Mouse (Mus musculus) CH12.LX (cell line): Measurements from ENCODE around the gene Cd7. TPM values are rescaled to one million over a fixed set of nuclear protein-coding genes. Genes with fewer than 3 reads are reported as not detected.

Source experiments
- DNase-seq: peaks from one replicate; pipeline ENCODE4 v3.0.0-alpha.2; 2013; ENCODE audit errors: extremely low read depth
- H3K27ac ChIP-seq: 2 replicates; pipeline ENCODE4 v1.5.1; 2012; ENCODE audit warnings: low read depth, mild to moderate bottlenecking, control low read depth, moderate library complexity; ENCODE audit not compliant: insufficient read depth
- H3K27me3 ChIP-seq: replicated peaks from 2 replicates; pipeline ENCODE3; 2012; ENCODE audit warnings: inconsistent platforms
- H3K36me3 ChIP-seq, 2 experiments: replicated peaks in 1 of 2; 2 replicates each; pipeline versions ENCODE3 to v1.6.1; 2012; ENCODE audit warnings: inconsistent platforms in 1 of 2, low read length in 1 of 2, mild to moderate bottlenecking in 1 of 2, mixed read lengths in 1 of 2, moderate library complexity in 1 of 2; ENCODE audit not compliant: control insufficient read depth in 1 of 2, insufficient read depth in 1 of 2
- H3K4me1 ChIP-seq, 2 experiments: 2 replicates each; pipeline ENCODE4 v1.6.1; 2012; ENCODE audit warnings: inconsistent platforms in 1 of 2, moderate library complexity in 1 of 2; ENCODE audit not compliant: insufficient read depth in 2 of 2, control insufficient read depth in 1 of 2
- H3K4me2 ChIP-seq: 2 replicates; pipeline ENCODE4 v1.6.1; 2012; ENCODE audit warnings: low read depth, mild to moderate bottlenecking, control low read depth; ENCODE audit not compliant: poor library complexity, insufficient read depth, severe bottlenecking
- H3K4me3 ChIP-seq, 3 experiments: fragments of 150-350 bp in 1 of 3; sonication (generic) in 1 of 3; replicated peaks in 1 of 3; 2 replicates each; pipeline versions ENCODE3 to v1.5.1; 2011 to 2012; ENCODE audit warnings: low read depth in 2 of 3, low read length in 2 of 3, mild to moderate bottlenecking in 2 of 3, moderate library complexity in 2 of 3, control low read depth in 1 of 3, improper control_type of control experiment in 1 of 3, inconsistent platforms in 1 of 3, mixed read lengths in 1 of 3; ENCODE audit not compliant: poor library complexity in 1 of 3
- H3K79me2 ChIP-seq: replicated peaks from 2 replicates; pipeline ENCODE4 v1.6.1; 2012; ENCODE audit warnings: mild to moderate bottlenecking, moderate library complexity; ENCODE audit not compliant: control insufficient read depth, poor library complexity, insufficient read depth, severe bottlenecking; ENCODE audit errors: extremely low read depth
- H3K9ac ChIP-seq: 2 replicates; pipeline ENCODE4 v1.6.1; 2012; ENCODE audit warnings: low read depth, mild to moderate bottlenecking, control low read depth, moderate library complexity; ENCODE audit not compliant: insufficient read depth
- H3K9me3 ChIP-seq: replicated peaks from 2 replicates; pipeline ENCODE3; 2012; ENCODE audit warnings: low read length, inconsistent platforms, mixed read lengths
- BHLHE40 ChIP-seq: IDR thresholded peaks from 2 replicates; pipeline ENCODE4 v1.6.1; 2011; ENCODE audit warnings: mild to moderate bottlenecking, low read depth, low read length, improper control_type of control experiment
- CTCF ChIP-seq, 2 experiments: IDR thresholded peaks in 1 of 2; conservative IDR thresholded peaks in 1 of 2; 2 replicates each; pipeline ENCODE4 v1.5.1; 2011 to 2012; ENCODE audit warnings: low read depth in 2 of 2, low read length in 2 of 2, improper control_type of control experiment in 1 of 2, inconsistent platforms in 1 of 2, mild to moderate bottlenecking in 1 of 2, moderate library complexity in 1 of 2
- E2F4 ChIP-seq: IDR thresholded peaks from 2 replicates; pipeline ENCODE4 v1.6.1; 2011; ENCODE audit warnings: low read depth, low read length, improper control_type of control experiment; ENCODE audit not compliant: insufficient replicate concordance
- ELF1 ChIP-seq: IDR thresholded peaks from 2 replicates; pipeline ENCODE4 v1.6.1; 2014; ENCODE audit warnings: low read depth, mild to moderate bottlenecking, inconsistent platforms, low read length, improper control_type of control experiment
- EP300 ChIP-seq: IDR thresholded peaks from 2 replicates; pipeline ENCODE4 v1.6.1; 2011; ENCODE audit warnings: low read length, improper control_type of control experiment
- ETS1 ChIP-seq: conservative IDR thresholded peaks from 2 replicates; pipeline ENCODE4 v1.6.1; 2012; ENCODE audit warnings: low read depth, mild to moderate bottlenecking, inconsistent platforms, low read length, improper control_type of control experiment, moderate library complexity
- GABPA ChIP-seq: IDR thresholded peaks from 2 replicates; pipeline ENCODE4 v1.6.1; 2012; ENCODE audit warnings: low read depth, low read length, improper control_type of control experiment, inconsistent platforms; ENCODE audit not compliant: insufficient replicate concordance
- HCFC1 ChIP-seq: IDR thresholded peaks from 2 replicates; pipeline ENCODE4 v1.6.1; 2012; ENCODE audit warnings: low read depth, mild to moderate bottlenecking, inconsistent platforms, low read length, improper control_type of control experiment
- IRF4 ChIP-seq: IDR thresholded peaks from 2 replicates; pipeline ENCODE4 v1.6.1; 2014; ENCODE audit warnings: low read depth, mild to moderate bottlenecking, inconsistent platforms, low read length, improper control_type of control experiment
- MAFK ChIP-seq: IDR thresholded peaks from 2 replicates; pipeline ENCODE4 v1.6.1; 2011; ENCODE audit warnings: low read length, improper control_type of control experiment; ENCODE audit not compliant: insufficient replicate concordance
- MAX ChIP-seq: IDR thresholded peaks from 2 replicates; pipeline ENCODE4 v1.6.1; 2011; ENCODE audit warnings: low read length, improper control_type of control experiment
- MAZ ChIP-seq: IDR thresholded peaks from 2 replicates; pipeline ENCODE4 v1.6.1; 2012; ENCODE audit warnings: low read depth, mild to moderate bottlenecking, inconsistent platforms, low read length, improper control_type of control experiment, moderate library complexity
- MEF2A ChIP-seq: IDR thresholded peaks from 2 replicates; pipeline ENCODE4 v1.6.1; 2014; ENCODE audit warnings: low read depth, mild to moderate bottlenecking, inconsistent platforms, low read length, improper control_type of control experiment, borderline replicate concordance
- MXI1 ChIP-seq: IDR thresholded peaks from 2 replicates; pipeline ENCODE4 v1.6.1; 2011; ENCODE audit warnings: mild to moderate bottlenecking, low read depth, low read length, improper control_type of control experiment
- MYC ChIP-seq: IDR thresholded peaks from 2 replicates; pipeline ENCODE4 v1.6.1; 2011; ENCODE audit warnings: low read depth, mild to moderate bottlenecking, improper control_type of control experiment, low read length
- NELFE ChIP-seq: IDR thresholded peaks from 2 replicates; pipeline ENCODE4 v1.6.1; 2011; ENCODE audit warnings: low read depth, low read length, improper control_type of control experiment
- PAX5 ChIP-seq: IDR thresholded peaks from 2 replicates; pipeline ENCODE4 v1.6.1; 2012; ENCODE audit warnings: low read length, inconsistent platforms, mixed read lengths
- POLR2A ChIP-seq: IDR thresholded peaks from 2 replicates; pipeline ENCODE4 v1.6.1; 2011; ENCODE audit warnings: low read depth, mild to moderate bottlenecking, improper control_type of control experiment, low read length
- POLR2AphosphoS2 ChIP-seq: IDR thresholded peaks from 2 replicates; pipeline ENCODE4 v1.6.1; 2011; ENCODE audit warnings: low read depth, low read length, improper control_type of control experiment
- RAD21 ChIP-seq: IDR thresholded peaks from 2 replicates; pipeline ENCODE4 v1.6.1; 2011; ENCODE audit warnings: low read depth, mild to moderate bottlenecking, low read length, improper control_type of control experiment, moderate library complexity
- RCOR1 ChIP-seq: conservative IDR thresholded peaks from 2 replicates; pipeline ENCODE4 v1.6.1; 2012; ENCODE audit warnings: low read depth, mild to moderate bottlenecking, inconsistent platforms, low read length, improper control_type of control experiment
- SIN3A ChIP-seq: IDR thresholded peaks from 2 replicates; pipeline ENCODE4 v1.6.1; 2012; ENCODE audit warnings: low read length, improper control_type of control experiment, inconsistent platforms
- SMC3 ChIP-seq: IDR thresholded peaks from 2 replicates; pipeline ENCODE4 v1.6.1; 2011; ENCODE audit warnings: low read depth, low read length, improper control_type of control experiment
- TCF12 ChIP-seq: IDR thresholded peaks from 2 replicates; pipeline ENCODE4 v1.6.1; 2014; ENCODE audit warnings: low read depth, mild to moderate bottlenecking, inconsistent platforms, low read length, improper control_type of control experiment
- UBTF ChIP-seq: IDR thresholded peaks from 2 replicates; pipeline ENCODE4 v1.6.1; 2012; ENCODE audit warnings: low read depth, mild to moderate bottlenecking, inconsistent platforms, low read length, improper control_type of control experiment, moderate library complexity
- USF1 ChIP-seq: IDR thresholded peaks from 2 replicates; pipeline ENCODE4 v1.6.1; 2014; ENCODE audit warnings: low read depth, mild to moderate bottlenecking, inconsistent platforms, low read length, improper control_type of control experiment
- USF2 ChIP-seq: conservative IDR thresholded peaks from 2 replicates; pipeline ENCODE4 v1.6.1; 2011; ENCODE audit warnings: low read depth, low read length, improper control_type of control experiment
- ZC3H11A ChIP-seq: IDR thresholded peaks from 2 replicates; pipeline ENCODE4 v1.6.1; 2012; ENCODE audit warnings: low read depth, mild to moderate bottlenecking, inconsistent platforms, low read length, improper control_type of control experiment
- ZMIZ1 ChIP-seq: IDR thresholded peaks from 2 replicates; pipeline ENCODE4 v1.6.1; 2012; ENCODE audit warnings: low read depth, mild to moderate bottlenecking, inconsistent platforms, low read length, improper control_type of control experiment
- ZNF384 ChIP-seq: IDR thresholded peaks from 2 replicates; pipeline ENCODE4 v1.6.1; 2012; ENCODE audit warnings: low read depth, low read length, improper control_type of control experiment, inconsistent platforms
- dilution Hi-C: fragments of 300-500 bp; cut with MboI; formaldehyde crosslinking; loops from 2 replicates; pipeline ENCODE4 v1.14.3; 2020; ENCODE audit warnings: low sequenced_read_pairs; ENCODE audit not compliant: extremely low pct_unique_long_range_greater_than_20kb, extremely low pct_ligation_motif_present
- in situ Hi-C: fragments of 300-500 bp; cut with MboI; formaldehyde crosslinking; loops from 3 replicates; pipeline ENCODE4 v1.14.3; 2019; ENCODE audit warnings: low sequenced_read_pairs, low pct_ligation_motif_present, low pct_unique_long_range_greater_than_20kb, mixed read lengths
- polyA plus RNA-seq: library from polyadenylated mRNA; unstranded; fragments of >175 nt; gene quantifications from 2 replicates; pipeline ENCODE4 v1.2.1, GENCODE M21; 2012; ENCODE audit warnings: low read depth; ENCODE audit not compliant: insufficient read length
- total RNA-seq, 2 experiments: library from RNA; depleted of rRNA; stranded (reverse); fragments of 300-350 nt in 1 of 2; fragments of >200 nt in 1 of 2; gene quantifications; 2 replicates each; pipeline ENCODE4 v1.2.3; 2012 to 2014

Cd7 gene
- total and polyA plus RNA-seq, 3 experiments, result 0.82 to 2.7 (median 1.0) TPM

- Histone ChIP-seq H3K4me2 (no peak overlapping the region), H3K9me3 (no peaks in the 10 kb centered on the region), H3K36me3 (no peaks in the 10 kb centered on the region), H3K4me3 (no peak overlapping the region), H3K9ac (no peak overlapping the region), H3K27me3 (peaks cover 8% of the 10 kb centered on the region), H3K79me2 (no peaks in the 10 kb centered on the region), H3K4me1 (peaks cover 0 to 42% of the 10 kb centered on the region in 2 experiments; a peak in 3 of 4 replicates), H3K27ac (no peak overlapping the region)
- peak; percentile 76 for DNase-seq
- TF ChIP-seq MEF2A (0 out of 2 replicates have a peak, but pooled peaks have one; percentile 26), TCF12 (no peak), ZNF384 (peak; percentile 69; the same call in 1 of the 2 replicates), MAX (0 out of 2 replicates have a peak, but pooled peaks have one; percentile 43), POLR2AphosphoS2 (no peak), ETS1 (peak; percentile 95), BHLHE40 (peak; percentile 77), EP300 (peak; percentile 31; the same call in 1 of the 2 replicates)
- dilution Hi-C loops (no loop called here), in situ Hi-C loops (no loop called here)
Observed at GRCm38 (mm10) chr11:121042480-121042879, 3.3 kb upstream of the Cd7 start.

GRCm38 (mm10) chr11:121041636-121042035 is 2.4 kb upstream of the Cd7 start:
- no peaks in the 10 kb centered on the region for H3K9me3 ChIP-seq
- peaks cover 8% of the 10 kb centered on the region for H3K27me3 ChIP-seq
- no peak overlapping the region for H3K4me2 ChIP-seq
- H3K79me2 ChIP-seq, result no peaks in the 10 kb centered on the region
- H3K9ac ChIP-seq, result no peak overlapping the region
- no peak overlapping the region for H3K27ac ChIP-seq
- no peak overlapping the region for H3K4me3 ChIP-seq
- dilution Hi-C loops (no loop called here), in situ Hi-C loops (no loop called here)
- DNase-seq, result no peak
- H3K36me3 ChIP-seq, result no peaks in the 10 kb centered on the region
- H3K4me1 ChIP-seq, result peaks cover 0 to 42% of the 10 kb centered on the region in 2 experiments; a peak in 3 of 4 replicates
- TF ChIP-seq TCF12, result peak; percentile 38; the same call in 1 of the 2 replicates
- peak; percentile 82 for TF ChIP-seq ETS1
- no peak for TF ChIP-seq CTCF (conservative IDR thresholded peaks at IDR 0.05 in 1 of 2, IDR thresholded peaks at IDR 0.05 in 1 of 2; ENCODE audit: low read depth in 2 of 2, low read length in 2 of 2)
- no peak for TF ChIP-seq SMC3
- no peak for TF ChIP-seq MAX
- peak; percentile 31; the same call in 1 of the 2 replicates for TF ChIP-seq EP300
- no peak for TF ChIP-seq MYC
- no peak for TF ChIP-seq RAD21
- no peak for TF ChIP-seq RCOR1
- TF ChIP-seq POLR2A, result no peak
- TF ChIP-seq USF1, result no peak
- TF ChIP-seq E2F4, result no peak
- TF ChIP-seq NELFE, result no peak
- TF ChIP-seq ZNF384, result peak; percentile 88
- TF ChIP-seq HCFC1, result no peak
- no peak; the same call in 1 of the 2 replicates for TF ChIP-seq ELF1
- TF ChIP-seq MXI1, result no peak
- 0 out of 2 replicates have a peak, but pooled peaks have one; percentile 45 for TF ChIP-seq BHLHE40
- peak; percentile 57; the same call in 1 of the 2 replicates for TF ChIP-seq MEF2A
- TF ChIP-seq POLR2AphosphoS2, result no peak
- TF ChIP-seq MAFK, result no peak
- no peak for TF ChIP-seq PAX5
- TF ChIP-seq IRF4, result no peak
- TF ChIP-seq ZC3H11A, result no peak
- no peak for TF ChIP-seq UBTF
- no peak for TF ChIP-seq MAZ
- 0 out of 2 replicates have a peak, but pooled peaks have one; percentile 8 for TF ChIP-seq SIN3A
- no peak for TF ChIP-seq GABPA
- TF ChIP-seq ZMIZ1, result no peak
- TF ChIP-seq USF2, result no peak
